Mouse (Mus musculus): ENCODE measurements around the gene Alg9.

Gene Alg9

GRCm38 (mm10) chr9:50761520-50762243 is 13.1 kb upstream of the Alg9 start:
- DNase-seq, result no peak

- DNase-seq, result peak; percentile 56
These were observed 11.5 kb upstream of the Alg9 start for GRCm38 (mm10) chr9:50763331-50763730.

GRCm38 (mm10) chr9:50767531-50768106 is 7.2 kb upstream of the Alg9 start:
- DNase-seq, result no peak

GRCm38 (mm10) chr9:50768107-50769002 is 6.5 kb upstream of the Alg9 start, which contains the start of gene Fdxacb1:
Gene Fdxacb1, plus strand, starts transcription at chr9:50768236.
- peak; percentile 100 for DNase-seq

- DNase-seq, result no peak
These were observed 4.8 kb upstream of the Alg9 start for GRCm38 (mm10) chr9:50770011-50770410.

GRCm38 (mm10) chr9:50774026-50774462 is 775 bp upstream of the Alg9 start:
- DNase-seq, result no peak

- no peak for DNase-seq
These were observed 875 bp downstream of the Alg9 start for GRCm38 (mm10) chr9:50775662-50776126.

- DNase-seq, result no peak
These were observed 1.4 kb downstream of the Alg9 start for GRCm38 (mm10) chr9:50776162-50776760.

GRCm38 (mm10) chr9:50782155-50782554 is 7.3 kb downstream of the Alg9 start:
- DNase-seq, result peak; percentile 50

GRCm38 (mm10) chr9:50795266-50795665 is 20.4 kb downstream of the Alg9 start:
- no peak for DNase-seq

GRCm38 (mm10) chr9:50796776-50797175 is 22.0 kb downstream of the Alg9 start:
- no peak for DNase-seq

- no peak for DNase-seq
These were observed 22.8 kb downstream of the Alg9 start for GRCm38 (mm10) chr9:50797641-50798040.

- DNase-seq, result peak; percentile 82
These were observed 23.5 kb downstream of the Alg9 start for GRCm38 (mm10) chr9:50798368-50798767.

- peak; percentile 83 for DNase-seq
These were observed 26.2 kb downstream of the Alg9 start for GRCm38 (mm10) chr9:50800985-50801384.

GRCm38 (mm10) chr9:50803055-50803671 is 28.3 kb downstream of the Alg9 start:
- DNase-seq, result no peak

- peak; percentile 59 for DNase-seq
These were observed 33.7 kb downstream of the Alg9 start for GRCm38 (mm10) chr9:50808471-50808870.

- DNase-seq, result no peak
These were observed 34.3 kb downstream of the Alg9 start for GRCm38 (mm10) chr9:50809146-50809545.

GRCm38 (mm10) chr9:50811187-50811586 is 36.4 kb downstream of the Alg9 start:
- no peak for DNase-seq

- no peak for DNase-seq
These were observed 36.9 kb downstream of the Alg9 start for GRCm38 (mm10) chr9:50811746-50812145.

GRCm38 (mm10) chr9:50813796-50814195 is 39.0 kb downstream of the Alg9 start:
- no peak for DNase-seq

- DNase-seq, result no peak
These were observed 40.8 kb downstream of the Alg9 start for GRCm38 (mm10) chr9:50815666-50816065.

GRCm38 (mm10) chr9:50816512-50816911 is 41.7 kb downstream of the Alg9 start:
- no peak for DNase-seq

Measured in lung, postnatal 36 days (tissue).